Mouse (Mus musculus): Measurements from ENCODE around the gene Rdm1. TPM values are rescaled to one million over a fixed set of nuclear protein-coding genes. Genes with fewer than 3 reads are reported as not detected.
A peak's percentile ranks its signal among the peaks of the same experiment; 100 is the strongest.
"Not testable (repeated sequence)": the region's sequence is repeated elsewhere in the genome, so short reads cannot be mapped to it uniquely, and the experiment has no call there.

Gene Rdm1
- polyA plus RNA-seq, 1 experiment, result 21.2 TPM

- TF ChIP-seq POLR2A (IDR thresholded peaks at IDR 0.05; ENCODE audit: borderline replicate concordance, low read depth, low read length), result no peak
- Histone ChIP-seq H3K4me3 (ENCODE audit: insufficient read depth, low read length) (no peak overlapping the region), H3K27ac (ENCODE audit: insufficient read depth, low read depth, low read length) (no peak overlapping the region), H3K4me1 (ENCODE audit: control insufficient read depth, insufficient read depth, low read length) (peaks cover 17% of the 10 kb centered on the region)
Observed at GRCm38 (mm10) chr11:101616104-101616503, 10.9 kb upstream of the Rdm1 start.

- H3K27ac ChIP-seq (ENCODE audit: insufficient read depth, low read depth, low read length), result no peak overlapping the region
Observed at GRCm38 (mm10) chr11:101616948-101617767, 9.8 kb upstream of the Rdm1 start.

GRCm38 (mm10) chr11:101617849-101618248 is 9.1 kb upstream of the Rdm1 start:
- no peak for TF ChIP-seq CTCF (IDR thresholded peaks at IDR 0.05; ENCODE audit: low read depth, low read length)
- TF ChIP-seq POLR2A (IDR thresholded peaks at IDR 0.05; ENCODE audit: borderline replicate concordance, low read depth, low read length), result no peak
- Histone ChIP-seq H3K4me1 (ENCODE audit: control insufficient read depth, insufficient read depth, low read length) (peaks cover 17% of the 10 kb centered on the region), H3K27ac (ENCODE audit: insufficient read depth, low read depth, low read length) (no peak overlapping the region), H3K4me3 (ENCODE audit: insufficient read depth, low read length) (no peak overlapping the region)

More at GRCm38 (mm10) chr11:101616948-101617767, 9.8 kb upstream of the Rdm1 start:
- H3K4me3 ChIP-seq (ENCODE audit: insufficient read depth, low read length), result no peak overlapping the region
- TF ChIP-seq CTCF (IDR thresholded peaks at IDR 0.05; ENCODE audit: low read depth, low read length) (no peak), POLR2A (IDR thresholded peaks at IDR 0.05; ENCODE audit: borderline replicate concordance, low read depth, low read length) (no peak)
- H3K4me1 ChIP-seq (ENCODE audit: control insufficient read depth, insufficient read depth, low read length), result peaks cover 17% of the 10 kb centered on the region

GRCm38 (mm10) chr11:101618596-101618995 is 8.4 kb upstream of the Rdm1 start:
- H3K27ac ChIP-seq (ENCODE audit: insufficient read depth, low read depth, low read length), result no peak overlapping the region
- H3K4me3 ChIP-seq (ENCODE audit: insufficient read depth, low read length), result no peak overlapping the region
- TF ChIP-seq POLR2A (IDR thresholded peaks at IDR 0.05; ENCODE audit: borderline replicate concordance, low read depth, low read length), result no peak
- TF ChIP-seq CTCF (IDR thresholded peaks at IDR 0.05; ENCODE audit: low read depth, low read length), result no peak
- peaks cover 17% of the 10 kb centered on the region for H3K4me1 ChIP-seq (ENCODE audit: control insufficient read depth, insufficient read depth, low read length)

- not testable (repeated sequence) for H3K4me1 ChIP-seq (ENCODE audit: control insufficient read depth, insufficient read depth, low read length); H3K27ac ChIP-seq (ENCODE audit: insufficient read depth, low read depth, low read length); H3K4me3 ChIP-seq (ENCODE audit: insufficient read depth, low read length)
Observed at GRCm38 (mm10) chr11:101620022-101620655, 6.9 kb upstream of the Rdm1 start.

GRCm38 (mm10) chr11:101626649-101626994 is 373 bp upstream of the Rdm1 start:
- TF ChIP-seq POLR2A (IDR thresholded peaks at IDR 0.05; ENCODE audit: borderline replicate concordance, low read depth, low read length) (no peak), CTCF (IDR thresholded peaks at IDR 0.05; ENCODE audit: low read depth, low read length) (no peak)
- H3K27ac ChIP-seq (ENCODE audit: insufficient read depth, low read depth, low read length), result peak overlapping the region; percentile 98
- no peaks in the 10 kb centered on the region for H3K4me1 ChIP-seq (ENCODE audit: control insufficient read depth, insufficient read depth, low read length)
- peak overlapping the region; percentile 50 for H3K4me3 ChIP-seq (ENCODE audit: insufficient read depth, low read length)

- H3K4me3 ChIP-seq (ENCODE audit: insufficient read depth, low read length), result peak overlapping the region; percentile 58
- peak overlapping the region; percentile 72 for H3K27ac ChIP-seq (ENCODE audit: insufficient read depth, low read depth, low read length)
- H3K4me1 ChIP-seq (ENCODE audit: control insufficient read depth, insufficient read depth, low read length), result no peaks in the 10 kb centered on the region
- TF ChIP-seq CTCF (IDR thresholded peaks at IDR 0.05; ENCODE audit: low read depth, low read length) (no peak), POLR2A (IDR thresholded peaks at IDR 0.05; ENCODE audit: borderline replicate concordance, low read depth, low read length) (peak; percentile 43; the same call in 1 of the 2 replicates)
Observed at GRCm38 (mm10) chr11:101627857-101628559, 1.0 kb downstream of the Rdm1 start.

GRCm38 (mm10) chr11:101628733-101629417 is 1.9 kb downstream of the Rdm1 start:
- not testable (repeated sequence) for H3K4me1 ChIP-seq (ENCODE audit: control insufficient read depth, insufficient read depth, low read length); H3K27ac ChIP-seq (ENCODE audit: insufficient read depth, low read depth, low read length); H3K4me3 ChIP-seq (ENCODE audit: insufficient read depth, low read length)

- TF ChIP-seq POLR2A (IDR thresholded peaks at IDR 0.05; ENCODE audit: borderline replicate concordance, low read depth, low read length) (no peak), CTCF (IDR thresholded peaks at IDR 0.05; ENCODE audit: low read depth, low read length) (no peak)
- Histone ChIP-seq H3K27ac (ENCODE audit: insufficient read depth, low read depth, low read length) (no peak overlapping the region), H3K4me1 (ENCODE audit: control insufficient read depth, insufficient read depth, low read length) (no peaks in the 10 kb centered on the region; the same call in 1 of the 2 replicates), H3K4me3 (ENCODE audit: insufficient read depth, low read length) (no peak overlapping the region)
Observed at GRCm38 (mm10) chr11:101635660-101636059, 8.7 kb downstream of the Rdm1 start.

All from bone marrow macrophage, adult 2 months (primary cell).